Mouse (Mus musculus) limb, embryonic 14.5 days (tissue): Measurements from ENCODE around the gene Cct4. TPM values are rescaled to one million over a fixed set of nuclear protein-coding genes. Genes with fewer than 3 reads are reported as not detected.
A peak's percentile ranks its signal among the peaks of the same experiment; 100 is the strongest.

Source experiments
- ATAC-seq: fragments of 200-750 bp; cut with Nextera tagmentation; 2 replicates; pipeline ENCODE4 v1.8.0; 2017; ENCODE audit warnings: low read depth, moderate number of reproducible peaks, moderate TSS enrichment; ENCODE audit not compliant: low FRiP score
- DNase-seq: peaks from one replicate; pipeline ENCODE4 v3.0.0-alpha.2; 2015; ENCODE audit warnings: low spot score
- H3K27ac ChIP-seq: fragments of 300-500 bp; sonication (generic); replicated peaks from 2 replicates; pipeline ENCODE4 v1.5.1; 2014; ENCODE audit warnings: low read depth, mild to moderate bottlenecking, low read length, moderate library complexity, mixed read lengths
- H3K27me3 ChIP-seq: fragments of 300-500 bp; sonication (generic); 2 replicates; pipeline ENCODE4 v1.6.1; 2014; ENCODE audit warnings: low read length, mixed read lengths; ENCODE audit not compliant: control insufficient read depth, insufficient read depth
- H3K36me3 ChIP-seq: fragments of 300-500 bp; sonication (generic); 2 replicates; pipeline ENCODE4 v1.6.1; 2014; ENCODE audit warnings: mild to moderate bottlenecking, low read length, moderate library complexity, mixed read lengths; ENCODE audit not compliant: control insufficient read depth, insufficient read depth
- H3K4me1 ChIP-seq: fragments of 300-500 bp; sonication (generic); 2 replicates; pipeline ENCODE4 v1.6.1; 2014; ENCODE audit warnings: antibody characterized with exemption, low read length, mixed read lengths; ENCODE audit not compliant: control insufficient read depth, insufficient read depth
- H3K4me2 ChIP-seq: fragments of 300-500 bp; sonication (generic); replicated peaks from 2 replicates; pipeline ENCODE4 v1.6.1; 2014; ENCODE audit warnings: low read depth, mild to moderate bottlenecking, low read length, moderate library complexity; ENCODE audit not compliant: severe bottlenecking
- H3K4me3 ChIP-seq: fragments of 300-500 bp; sonication (generic); replicated peaks from 2 replicates; pipeline ENCODE4 v1.5.1; 2014; ENCODE audit warnings: low read length
- H3K9ac ChIP-seq: fragments of 300-500 bp; sonication (generic); 2 replicates; pipeline ENCODE4 v1.6.1; 2014; ENCODE audit warnings: mild to moderate bottlenecking, low read depth, low read length, moderate library complexity; ENCODE audit not compliant: severe bottlenecking
- H3K9me3 ChIP-seq: fragments of 300-500 bp; sonication (generic); 2 replicates; pipeline ENCODE4 v1.6.1; 2016; ENCODE audit warnings: low read length; ENCODE audit not compliant: control insufficient read depth
- POLR2A ChIP-seq: fragments of 200-500 bp; IDR thresholded peaks from 2 replicates; pipeline ENCODE4 v1.8.0; 2012; ENCODE audit warnings: inconsistent platforms, mild to moderate bottlenecking, moderate library complexity, borderline replicate concordance; ENCODE audit not compliant: insufficient read depth, insufficient read length; ENCODE audit errors: extremely low read depth
- WGBS: fragments of 180-500 bp; shearing (Covaris S2); extraction: QIAGEN DNeasy Blood & Tissue Kit; methylation state at CpG from one replicate; pipeline ENCODE4 v1.1.7; 2014; 5-methylcytosine and 5-hydroxymethylcytosine counted together
- polyA plus RNA-seq, 2 experiments: library from polyadenylated mRNA; depleted of rRNA in 1 of 2; stranded (reverse) in 1 of 2; unstranded in 1 of 2; fragments of >200 nt; fragmentation: Nextera tagmentation in 1 of 2; extraction: Ambion mirVana in 1 of 2; gene quantifications; 2 replicates each; pipeline versions ENCODE4 v1.2.1 to v1.2.3; 2012 to 2014

Gene Cct4
- polyA plus RNA-seq, 2 experiments, result 153 to 267 TPM

GRCm38 (mm10) chr11:22991218-22991835 is 1.0 kb downstream of the Cct4 start:
- H3K27me3 ChIP-seq, result no peaks in the 10 kb centered on the region
- no peak for TF ChIP-seq POLR2A
- H3K4me1 ChIP-seq, result peaks cover 10% of the 10 kb centered on the region; the same call in 1 of the 2 replicates
- peak overlapping the region; percentile 92 for H3K4me2 ChIP-seq
- H3K27ac ChIP-seq, result peak overlapping the region; percentile 94; the same call in 1 of the 2 replicates
- H3K9ac ChIP-seq, result peak overlapping the region; percentile 90
- WGBS, result 7% methylated on average over 14 of the region's 14 CpGs
- H3K9me3 ChIP-seq, result no peaks in the 10 kb centered on the region
- no peak for DNase-seq
- H3K4me3 ChIP-seq, result peak overlapping the region; percentile 67
- H3K36me3 ChIP-seq, result peaks cover 26% of the 10 kb centered on the region
- no peak for ATAC-seq

GRCm38 (mm10) chr11:22994271-22994670 is 4.0 kb downstream of the Cct4 start:
- Histone ChIP-seq H3K9me3 (no peaks in the 10 kb centered on the region), H3K27ac (no peak overlapping the region), H3K4me1 (peaks cover 10% of the 10 kb centered on the region; the same call in 1 of the 2 replicates), H3K4me2 (no peak overlapping the region), H3K4me3 (no peak overlapping the region), H3K27me3 (no peaks in the 10 kb centered on the region), H3K9ac (no peak overlapping the region), H3K36me3 (peaks cover 52% of the 10 kb centered on the region)
- no peak for TF ChIP-seq POLR2A
- 89% methylated on average over 2 of the region's 2 CpGs for WGBS
- ATAC-seq, result no peak
- no peak for DNase-seq

- H3K9ac ChIP-seq, result no peak overlapping the region
- H3K4me2 ChIP-seq, result no peak overlapping the region
- H3K36me3 ChIP-seq, result peaks cover 63% of the 10 kb centered on the region
- H3K27me3 ChIP-seq, result no peaks in the 10 kb centered on the region
- no peaks in the 10 kb centered on the region for H3K9me3 ChIP-seq
- H3K4me3 ChIP-seq, result no peak overlapping the region
- TF ChIP-seq POLR2A, result no peak
- DNase-seq, result no peak
- no peak for ATAC-seq
- WGBS, result 94% methylated on average over 4 of the region's 4 CpGs
- H3K27ac ChIP-seq, result no peak overlapping the region
- peaks cover 10% of the 10 kb centered on the region; the same call in 1 of the 2 replicates for H3K4me1 ChIP-seq
Measured at GRCm38 (mm10) chr11:22995461-22995860, 5.1 kb downstream of the Cct4 start.

- 86% methylated on average over 1 of the region's 1 CpGs for WGBS
- no peaks in the 10 kb centered on the region for H3K9me3 ChIP-seq
- no peak overlapping the region for H3K4me2 ChIP-seq
- peaks cover 85% of the 10 kb centered on the region for H3K36me3 ChIP-seq
- no peak overlapping the region for H3K4me3 ChIP-seq
- ATAC-seq, result no peak
- H3K27ac ChIP-seq, result no peak overlapping the region
- H3K4me1 ChIP-seq, result no peaks in the 10 kb centered on the region
- no peak for TF ChIP-seq POLR2A
- H3K9ac ChIP-seq, result no peak overlapping the region
- H3K27me3 ChIP-seq, result no peaks in the 10 kb centered on the region
- DNase-seq, result no peak
Measured at GRCm38 (mm10) chr11:22998308-22998707, 8.0 kb downstream of the Cct4 start.

GRCm38 (mm10) chr11:23005276-23005675 is 15.0 kb downstream of the Cct4 start:
- H3K4me3 ChIP-seq, result no peak overlapping the region
- H3K9ac ChIP-seq, result no peak overlapping the region
- peaks cover 49% of the 10 kb centered on the region for H3K36me3 ChIP-seq
- H3K27ac ChIP-seq, result no peak overlapping the region
- no peaks in the 10 kb centered on the region for H3K27me3 ChIP-seq
- H3K9me3 ChIP-seq, result no peaks in the 10 kb centered on the region
- ATAC-seq (no peak), DNase-seq (no peak)
- WGBS, result 88% methylated on average over 1 of the region's 1 CpGs
- H3K4me2 ChIP-seq, result no peak overlapping the region
- 0 out of 2 replicates have a peak, but pooled peaks cover 3% of the 10 kb centered on the region for H3K4me1 ChIP-seq
- TF ChIP-seq POLR2A, result no peak

GRCm38 (mm10) chr11:23007166-23007480 is 16.8 kb downstream of the Cct4 start:
- Histone ChIP-seq H3K9ac (peak overlapping the region; percentile 36; the same call in 1 of the 2 replicates), H3K4me1 (0 out of 2 replicates have a peak, but pooled peaks cover 3% of the 10 kb centered on the region), H3K27me3 (no peaks in the 10 kb centered on the region), H3K4me2 (peak overlapping the region; percentile 80), H3K36me3 (peaks cover 32% of the 10 kb centered on the region), H3K4me3 (peak overlapping the region; percentile 60), H3K27ac (0 out of 2 replicates have a peak overlapping the region, but pooled peaks have one; percentile 83), H3K9me3 (no peaks in the 10 kb centered on the region)
- TF ChIP-seq POLR2A, result no peak
- ATAC-seq, result no peak; the same call in 1 of the 2 replicates
- DNase-seq, result no peak
- WGBS, result 7% methylated on average over 6 of the region's 6 CpGs
